Mouse (Mus musculus) liver, adult 2 months (tissue): Measurements from ENCODE around the gene Ctdspl. TPM values are rescaled to one million over a fixed set of nuclear protein-coding genes. Genes with fewer than 3 reads are reported as not detected.

ENCODE experiments used
- DNase-seq: peaks from one replicate; pipeline ENCODE4 v3.0.0-alpha.2; 2011; ENCODE audit warnings: low read depth, low spot score; ENCODE audit errors: extremely low read depth
- H3K27ac ChIP-seq: fragments of 200-500 bp; replicated peaks from 2 replicates; pipeline ENCODE4 v1.5.1; 2012; ENCODE audit warnings: low read depth, mild to moderate bottlenecking, control low read depth, inconsistent platforms, low read length; ENCODE audit not compliant: insufficient read depth
- H3K27me3 ChIP-seq: fragments of 200-500 bp; 2 replicates; pipeline ENCODE4 v1.6.1; 2012; ENCODE audit warnings: mild to moderate bottlenecking, moderate library complexity, low read length, inconsistent platforms; ENCODE audit not compliant: control insufficient read depth, insufficient read depth
- H3K36me3 ChIP-seq: fragments of 200-500 bp; 2 replicates; pipeline ENCODE4 v1.6.1; 2012; ENCODE audit warnings: low read length, inconsistent platforms; ENCODE audit not compliant: control insufficient read depth, insufficient read depth
- H3K4me1 ChIP-seq: fragments of 200-500 bp; 2 replicates; pipeline ENCODE4 v1.6.1; 2011; ENCODE audit warnings: low read length; ENCODE audit not compliant: control insufficient read depth, insufficient read depth
- H3K4me3 ChIP-seq: fragments of 200-500 bp; 2 replicates; pipeline ENCODE4 v1.5.1; 2011; ENCODE audit warnings: low read depth, mild to moderate bottlenecking, control low read depth, low read length, moderate library complexity; ENCODE audit not compliant: insufficient read depth
- H3K79me2 ChIP-seq: fragments of 200-500 bp; 2 replicates; pipeline ENCODE4 v1.6.1; 2012; ENCODE audit warnings: inconsistent platforms, mild to moderate bottlenecking, low read length, moderate library complexity; ENCODE audit not compliant: control insufficient read depth, insufficient read depth
- H3K9ac ChIP-seq: fragments of 200-500 bp; 2 replicates; pipeline ENCODE4 v1.6.1; 2012; ENCODE audit warnings: low read depth, mild to moderate bottlenecking, control low read depth, inconsistent platforms, low read length
- CTCF ChIP-seq: fragments of 200-500 bp; IDR thresholded peaks from 2 replicates; pipeline ENCODE4 v1.5.1; 2011; ENCODE audit warnings: low read depth, low read length, control low read depth
- POLR2A ChIP-seq: fragments of 200-500 bp; IDR thresholded peaks from 2 replicates; pipeline ENCODE4 v1.6.1; 2011; ENCODE audit warnings: low read length, control low read depth; ENCODE audit not compliant: insufficient read depth; ENCODE audit errors: extremely low read depth
- WGBS: fragments of 180-500 bp; shearing (Covaris S2); methylation state at CpG from one replicate; pipeline ENCODE4 v1.1.7; 2018; 5-methylcytosine and 5-hydroxymethylcytosine counted together
- polyA plus RNA-seq: library from polyadenylated mRNA; depleted of rRNA; stranded (reverse); fragments of >200 nt; gene quantifications from 2 replicates; pipeline ENCODE4 v1.2.3, GENCODE M21; 2012
- total RNA-seq: library from RNA; depleted of rRNA; stranded (reverse); fragments of >200 nt; gene quantifications from 2 replicates; pipeline ENCODE4 v1.2.3, GENCODE M21; 2014

Ctdspl gene
- total and polyA plus RNA-seq, 2 experiments = 2.5 to 3.5 TPM

GRCm38 (mm10) chr9:118883150-118883549, 43.1 kb upstream of the Ctdspl start:
- H3K27me3 ChIP-seq = no peaks in the 10 kb centered on the region
- H3K79me2 ChIP-seq = no peaks in the 10 kb centered on the region
- no peak for DNase-seq
- 87% methylated on average over 7 of the region's 7 CpGs for WGBS
- H3K4me1 ChIP-seq = no peaks in the 10 kb centered on the region
- H3K4me3 ChIP-seq = no peak overlapping the region
- H3K9ac ChIP-seq = no peak overlapping the region
- H3K27ac ChIP-seq = no peak overlapping the region
- no peaks in the 10 kb centered on the region for H3K36me3 ChIP-seq
- TF ChIP-seq CTCF = no peak
- TF ChIP-seq POLR2A = no peak

DNA sequence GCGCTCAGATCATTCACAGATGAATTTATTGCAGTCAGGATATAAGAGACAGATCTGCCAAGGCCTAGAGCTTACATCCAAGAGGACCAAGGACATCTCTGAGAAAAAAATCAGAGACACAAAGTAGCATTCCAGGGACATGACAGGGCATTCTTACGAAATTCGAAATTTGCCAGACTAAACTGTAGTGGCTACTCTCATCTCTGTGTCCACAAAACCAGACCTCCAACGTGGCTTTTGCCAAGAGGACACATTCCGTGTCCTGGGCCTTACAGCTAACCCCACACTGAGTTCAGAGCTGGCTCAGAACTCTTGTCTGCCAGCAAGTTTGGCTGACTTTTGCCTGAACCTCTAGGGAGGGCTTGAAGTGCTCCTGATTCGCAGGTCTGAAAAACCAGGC, 40.5 kb upstream of the Ctdspl start:
- no peaks in the 10 kb centered on the region for H3K36me3 ChIP-seq
- peak; percentile 38 for DNase-seq
- no peak overlapping the region for H3K9ac ChIP-seq
- WGBS = 55% methylated on average over 6 of the region's 6 CpGs
- no peaks in the 10 kb centered on the region for H3K79me2 ChIP-seq
- TF ChIP-seq CTCF = no peak
- no peak for TF ChIP-seq POLR2A
- H3K4me1 ChIP-seq = no peaks in the 10 kb centered on the region
- H3K27me3 ChIP-seq = no peaks in the 10 kb centered on the region
- no peak overlapping the region for H3K27ac ChIP-seq
- H3K4me3 ChIP-seq = no peak overlapping the region

DNA sequence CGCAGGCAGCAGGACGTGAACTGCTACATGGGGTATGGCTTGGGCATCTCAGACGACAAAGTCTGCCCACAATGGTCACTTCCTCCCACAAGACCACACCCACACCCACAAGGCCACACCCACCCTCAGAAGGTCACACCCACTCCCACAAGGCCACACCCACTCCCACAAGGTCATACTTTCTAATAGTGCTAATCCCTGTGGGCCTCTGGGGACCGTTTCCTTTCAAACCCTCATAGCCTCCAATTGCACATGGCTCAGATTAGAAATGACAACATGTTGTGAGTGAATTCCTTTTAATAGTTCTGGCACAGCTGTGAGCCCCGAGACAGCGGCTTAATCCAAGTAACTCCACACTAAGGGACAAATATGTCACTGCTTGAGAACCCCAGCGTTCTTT, 39.1 kb upstream of the Ctdspl start:
- no peak for DNase-seq
- H3K27ac ChIP-seq = no peak overlapping the region
- no peak overlapping the region for H3K9ac ChIP-seq
- no peaks in the 10 kb centered on the region for H3K79me2 ChIP-seq
- no peaks in the 10 kb centered on the region for H3K4me1 ChIP-seq
- no peaks in the 10 kb centered on the region for H3K27me3 ChIP-seq
- TF ChIP-seq CTCF (no peak), POLR2A (no peak)
- WGBS = 87% methylated on average over 7 of the region's 7 CpGs
- no peak overlapping the region for H3K4me3 ChIP-seq
- H3K36me3 ChIP-seq = no peaks in the 10 kb centered on the region

DNA sequence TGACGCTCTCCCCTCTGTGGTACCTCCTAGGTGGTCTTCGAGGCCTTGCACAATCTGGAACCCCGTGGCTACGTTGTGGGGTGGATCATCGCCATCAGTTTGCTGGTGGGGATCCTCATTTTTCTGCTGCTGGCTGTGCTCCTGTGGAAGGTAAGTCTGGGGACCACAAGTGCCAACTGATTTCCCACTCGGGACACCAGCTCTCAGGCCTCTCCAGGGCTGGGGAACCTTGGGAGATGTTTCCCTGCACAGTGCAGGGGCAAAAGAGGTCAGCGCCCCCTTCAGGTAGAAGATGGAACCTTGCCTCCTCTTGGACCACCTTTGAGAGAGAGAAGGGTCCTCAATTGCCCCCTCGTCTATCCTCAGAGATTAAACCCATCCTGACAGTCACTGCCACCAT, 38.5 kb upstream of the Ctdspl start:
- no peak for DNase-seq
- Histone ChIP-seq H3K4me3 (no peak overlapping the region), H3K4me1 (no peaks in the 10 kb centered on the region), H3K79me2 (no peaks in the 10 kb centered on the region), H3K27ac (no peak overlapping the region), H3K27me3 (no peaks in the 10 kb centered on the region), H3K36me3 (no peaks in the 10 kb centered on the region), H3K9ac (no peak overlapping the region)
- 90% methylated on average over 8 of the region's 8 CpGs for WGBS
- TF ChIP-seq CTCF = no peak

- Histone ChIP-seq H3K9ac (no peak overlapping the region), H3K36me3 (no peaks in the 10 kb centered on the region), H3K79me2 (no peaks in the 10 kb centered on the region), H3K4me1 (no peaks in the 10 kb centered on the region), H3K27ac (no peak overlapping the region), H3K4me3 (no peak overlapping the region), H3K27me3 (no peaks in the 10 kb centered on the region)
- no peak for DNase-seq
- WGBS = 93% methylated on average over 4 of the region's 4 CpGs
- TF ChIP-seq CTCF (no peak), POLR2A (no peak)
Measured at GRCm38 (mm10) chr9:118890149-118890548, 36.1 kb upstream of the Ctdspl start.

DNA sequence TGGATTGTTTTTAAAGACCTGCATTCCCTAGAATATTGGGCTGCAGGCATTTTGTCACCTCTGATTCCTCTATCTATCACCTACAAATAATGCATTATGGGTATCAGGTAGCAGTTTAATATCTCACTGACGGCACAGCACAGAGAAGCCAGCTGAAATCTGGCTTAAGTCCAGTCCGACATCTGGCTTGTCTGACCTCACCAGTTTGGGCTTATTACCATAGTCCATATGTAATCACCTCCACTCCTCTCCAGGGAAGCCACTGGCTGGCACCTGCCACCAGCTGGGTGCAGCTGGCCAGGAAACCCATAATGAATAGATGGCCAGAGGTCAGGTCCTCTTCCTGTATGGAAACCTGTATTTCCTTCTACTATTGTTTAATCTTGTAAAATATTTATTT, 35.6 kb upstream of the Ctdspl start:
- Histone ChIP-seq H3K4me1 (no peaks in the 10 kb centered on the region), H3K27ac (no peak overlapping the region), H3K4me3 (no peak overlapping the region), H3K27me3 (no peaks in the 10 kb centered on the region), H3K79me2 (no peaks in the 10 kb centered on the region), H3K36me3 (no peaks in the 10 kb centered on the region), H3K9ac (no peak overlapping the region)
- WGBS = 67% methylated on average over 2 of the region's 2 CpGs
- no peak for TF ChIP-seq CTCF
- no peak for TF ChIP-seq POLR2A
- DNase-seq = no peak
